Mouse (Mus musculus): ENCODE results near the gene Cfap99. TPM values are rescaled to one million over a fixed set of nuclear protein-coding genes. Genes with fewer than 3 reads are reported as not detected.
A peak's percentile ranks its signal among the peaks of the same experiment; 100 is the strongest.

Cfap99 gene
- total RNA-seq, 4 experiments from 2014 or later: 0.52 to 0.85 (median 0.74) TPM

GRCm38 (mm10) chr5:34326875-34327576 is 38.6 kb downstream of the Cfap99 start:
- peak; percentile 7 to 11 for DNase-seq (ENCODE audit: low spot score in 2 of 2)

GRCm38 (mm10) chr5:34330136-34330535 is 41.7 kb downstream of the Cfap99 start:
- DNase-seq (ENCODE audit: low spot score in 2 of 2): no peak

GRCm38 (mm10) chr5:34334081-34334480 is 45.7 kb downstream of the Cfap99 start:
- no peak for DNase-seq (ENCODE audit: low spot score in 2 of 2)

- DNase-seq (ENCODE audit: low spot score in 2 of 2): no peak
Observed at GRCm38 (mm10) chr5:34335539-34336096, 47.2 kb downstream of the Cfap99 start.

- peak; percentile 97 for DNase-seq (ENCODE audit: low spot score in 2 of 2)
Observed at GRCm38 (mm10) chr5:34336097-34336774, 47.8 kb downstream of the Cfap99 start, which contains the start of gene Rnf4. Rnf4 (plus strand) TSS chr5:34336289.

GRCm38 (mm10) chr5:34336775-34337450 is 48.5 kb downstream of the Cfap99 start:
- DNase-seq (ENCODE audit: low spot score in 2 of 2): peak in 1 of 2 experiments; percentile 20

- no peak for DNase-seq (ENCODE audit: low spot score in 2 of 2)
Observed at GRCm38 (mm10) chr5:34340246-34340645, 51.8 kb downstream of the Cfap99 start.

- no peak for DNase-seq (ENCODE audit: low spot score in 2 of 2)
Observed at GRCm38 (mm10) chr5:34352084-34352631, 63.8 kb downstream of the Cfap99 start.

GRCm38 (mm10) chr5:34360261-34360660 is 71.9 kb downstream of the Cfap99 start:
- DNase-seq (ENCODE audit: low spot score in 2 of 2): no peak

- DNase-seq (ENCODE audit: low spot score in 2 of 2): no peak
Observed at GRCm38 (mm10) chr5:34363115-34363514, 74.7 kb downstream of the Cfap99 start.

GRCm38 (mm10) chr5:34368551-34369290 is 80.3 kb downstream of the Cfap99 start:
- DNase-seq (ENCODE audit: low spot score in 2 of 2): no peak

GRCm38 (mm10) chr5:34369341-34370021 is 81.1 kb downstream of the Cfap99 start, which contains the start of gene Fam193a:
Fam193a (plus strand) TSS chr5:34369933.
- DNase-seq (ENCODE audit: low spot score in 2 of 2): peak; percentile 95 to 96

- DNase-seq (ENCODE audit: low spot score in 2 of 2): peak in 1 of 2 experiments; percentile 9
Observed at GRCm38 (mm10) chr5:34370022-34370823, 81.8 kb downstream of the Cfap99 start.

GRCm38 (mm10) chr5:34370840-34371239 is 82.4 kb downstream of the Cfap99 start:
- DNase-seq (ENCODE audit: low spot score in 2 of 2): no peak

GRCm38 (mm10) chr5:34372141-34372540 is 83.7 kb downstream of the Cfap99 start:
- no peak for DNase-seq (ENCODE audit: low spot score in 2 of 2)

- no peak for DNase-seq (ENCODE audit: low spot score in 2 of 2)
Observed at GRCm38 (mm10) chr5:34372541-34372940, 84.1 kb downstream of the Cfap99 start.
